Mouse (Mus musculus) lung, postnatal 4 days (tissue): ENCODE measurements at regions not wholly inside any gene's neighbourhood (a gene's known extent, or its start where the extent isn't known, plus 50 kb on each side); places are given as distances from the start of the nearest gene placed in this dataset.
A peak's percentile ranks its signal among the peaks of the same experiment; 100 is the strongest.

ENCODE experiments used
- DNase-seq, 2 experiments: peaks; one replicate each; pipeline ENCODE4 v3.0.0; 2021

- peak in 1 of 2 experiments; percentile 14 for DNase-seq
Measured at GRCm38 (mm10) chr5:114512756-114513155, 55.1 kb upstream of the Fam222a start.

- no peak for DNase-seq
Measured at GRCm38 (mm10) chr5:114513911-114514457, 53.8 kb upstream of the Fam222a start.

- DNase-seq: no peak
Measured at GRCm38 (mm10) chr5:114517010-114517409, 50.8 kb upstream of the Fam222a start.

- no peak for DNase-seq
Measured at GRCm38 (mm10) chr5:114518012-114518411, 49.8 kb upstream of the Fam222a start.
